Mouse (Mus musculus) telencephalon, adult 2 months (tissue): Measurements from ENCODE around the gene Arhgap44.

Experiments used
- DNase-seq: peaks from one replicate; pipeline ENCODE4 v3.0.0-alpha.2; 2011; ENCODE audit warnings: low read depth, low spot score

Arhgap44 gene

DNA sequence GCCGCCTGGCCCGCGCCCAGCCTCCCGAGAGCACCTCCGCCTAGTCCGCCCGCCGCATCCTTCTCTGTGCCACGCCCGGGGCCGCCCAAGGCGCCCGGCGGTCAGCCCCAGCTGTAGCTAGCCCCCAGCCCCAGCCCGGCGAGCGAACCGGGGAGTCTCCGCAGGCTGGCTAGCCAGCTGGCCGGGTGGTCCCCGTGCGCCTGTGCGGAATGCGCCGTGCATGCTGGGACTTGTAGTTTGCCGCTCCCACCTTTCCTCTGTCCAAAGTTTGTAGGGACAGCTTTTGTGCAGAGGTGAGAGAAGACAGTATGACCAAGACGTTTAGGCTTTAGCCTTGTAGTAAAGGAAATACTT is at the start of gene Arhgap44:
Arhgap44 (minus strand) TSS at position 195 of the 354 bp plus-strand sequence.
- peak; percentile 34 for DNase-seq

DNA sequence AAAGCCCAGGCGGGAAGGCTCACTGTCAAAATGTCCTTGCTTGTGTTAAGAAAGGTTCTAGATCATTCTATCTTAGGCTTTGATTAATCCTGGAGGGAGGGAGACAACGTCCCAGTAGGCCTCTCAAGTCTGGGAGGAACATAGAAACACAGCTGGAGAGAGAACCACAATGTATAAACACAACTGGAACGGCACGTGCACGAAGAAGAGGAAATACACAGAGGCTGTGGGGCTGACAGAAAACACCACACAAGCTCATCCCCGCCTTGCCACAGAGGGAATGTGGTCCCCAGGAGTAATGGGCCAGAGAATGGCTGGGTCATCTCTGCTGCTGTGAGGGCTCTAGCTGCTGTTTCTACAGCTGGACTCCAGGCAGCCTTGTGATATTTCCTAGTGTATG is 48.9 kb upstream of the Arhgap44 start:
- DNase-seq: no peak

DNA sequence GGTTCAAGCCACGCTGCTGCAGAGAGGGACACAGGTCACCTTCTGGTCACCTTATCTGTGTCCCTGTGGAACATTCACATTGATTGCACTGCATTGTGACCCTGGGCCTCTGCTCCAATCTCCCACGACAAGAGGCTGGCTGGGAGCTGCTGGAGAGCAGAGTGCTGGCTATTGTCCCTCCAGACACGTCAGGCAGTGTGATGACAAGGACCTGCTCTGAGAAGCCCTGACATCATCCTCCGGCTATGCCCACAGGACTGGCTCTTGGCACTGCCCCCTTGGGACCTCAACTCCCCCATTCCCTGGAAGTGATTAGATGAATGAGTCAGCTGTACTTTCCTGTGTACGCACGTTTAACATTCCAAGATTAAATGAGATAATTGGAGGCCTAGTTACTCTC is 46.7 kb upstream of the Arhgap44 start:
- no peak for DNase-seq

DNA sequence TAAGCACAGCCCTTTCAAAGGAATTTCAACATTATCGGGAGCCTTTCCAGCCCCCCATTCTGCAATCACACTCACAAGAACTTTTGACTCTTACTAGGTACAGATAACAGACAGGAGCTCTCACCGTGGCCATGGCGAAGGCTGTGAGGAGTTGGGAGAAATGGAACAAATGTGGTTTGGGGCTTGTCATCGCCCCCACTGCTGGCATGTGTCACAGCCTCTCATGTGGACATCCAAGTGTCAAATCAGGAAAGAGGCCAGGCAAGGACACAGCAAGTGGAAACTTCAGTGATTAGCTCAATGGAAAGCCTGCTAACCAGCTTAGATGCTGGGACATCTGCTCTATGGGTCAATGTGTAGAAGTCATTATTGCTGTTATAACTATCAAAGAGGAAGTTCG is 42.5 kb upstream of the Arhgap44 start:
- no peak for DNase-seq

DNA sequence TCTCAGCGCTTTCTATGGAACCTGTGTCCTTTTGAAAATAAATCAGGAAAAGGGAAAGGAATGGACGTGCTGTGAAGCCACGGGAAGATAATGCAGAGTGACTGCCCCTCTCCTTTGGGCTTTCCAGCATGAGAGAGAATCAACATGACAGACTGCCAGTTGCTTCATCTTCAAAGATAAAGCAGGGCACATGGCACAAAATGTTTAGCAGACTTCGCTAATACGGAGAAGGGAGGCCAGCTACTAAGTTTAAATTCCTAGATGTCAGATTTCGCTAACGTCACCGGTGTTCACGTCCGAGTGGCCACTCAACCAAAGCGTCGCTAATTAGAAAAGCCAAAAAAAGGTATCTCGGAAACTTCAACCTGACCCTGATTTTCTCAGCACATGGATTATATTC is 41.9 kb upstream of the Arhgap44 start:
- no peak for DNase-seq

DNA sequence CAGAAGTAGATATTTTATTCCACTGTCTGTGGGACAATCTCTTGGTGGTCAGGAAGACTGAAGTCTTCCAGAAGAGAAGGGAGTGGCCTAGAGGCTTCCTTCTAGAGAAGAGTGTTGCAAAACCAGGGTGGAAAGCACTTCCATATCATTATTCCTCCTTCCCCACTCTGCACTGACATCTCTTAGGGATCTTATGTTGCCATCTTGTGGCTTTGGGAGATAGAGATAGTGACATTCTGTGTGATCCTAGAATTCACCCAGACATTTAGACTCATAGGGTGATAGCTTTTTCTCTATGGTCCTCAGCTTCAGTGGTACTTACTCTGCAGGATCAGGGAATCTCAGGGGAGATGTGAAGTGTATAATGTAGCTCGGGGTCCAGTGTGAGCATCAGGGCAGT is 40.3 kb upstream of the Arhgap44 start:
- DNase-seq: no peak

DNA sequence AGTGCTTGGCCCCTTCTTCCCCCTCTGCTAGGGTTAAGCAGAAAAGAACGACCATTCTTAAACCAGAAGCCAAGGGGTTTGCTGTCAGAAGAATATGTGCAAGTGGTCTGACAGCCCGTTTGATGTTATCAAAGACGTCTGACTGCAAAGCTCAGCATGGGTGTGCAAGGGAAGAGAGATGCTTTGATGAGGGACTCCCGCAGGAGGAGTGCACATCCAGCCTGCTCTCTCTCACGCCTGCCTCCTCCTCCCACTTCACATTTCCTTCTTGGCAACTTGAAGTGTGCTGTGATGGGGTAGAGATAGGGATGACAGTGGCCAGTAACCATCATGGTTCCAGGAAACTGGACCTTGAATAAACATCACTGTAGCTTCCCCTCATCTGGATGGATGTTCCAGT is 39.5 kb upstream of the Arhgap44 start:
- DNase-seq: no peak

DNA sequence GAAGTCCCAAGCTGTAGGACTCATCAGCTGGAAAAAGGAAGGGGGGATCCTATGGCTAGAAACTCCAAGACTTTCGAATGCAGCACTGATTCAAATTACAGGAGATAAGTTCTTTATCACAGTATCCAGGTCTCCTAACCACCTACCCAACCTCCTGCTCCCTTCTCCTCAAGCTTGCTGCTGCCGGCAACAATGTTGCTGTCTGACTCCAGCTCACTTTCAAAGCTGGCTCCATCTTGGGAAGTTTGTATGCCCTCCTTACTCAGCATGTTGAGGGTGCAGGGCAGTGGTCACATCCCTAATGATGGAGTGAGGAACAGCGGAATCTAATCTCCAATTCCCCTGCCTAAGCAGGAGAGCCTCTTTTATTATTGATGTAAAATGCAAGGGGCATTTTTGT is 35.3 kb upstream of the Arhgap44 start:
- no peak for DNase-seq

DNA sequence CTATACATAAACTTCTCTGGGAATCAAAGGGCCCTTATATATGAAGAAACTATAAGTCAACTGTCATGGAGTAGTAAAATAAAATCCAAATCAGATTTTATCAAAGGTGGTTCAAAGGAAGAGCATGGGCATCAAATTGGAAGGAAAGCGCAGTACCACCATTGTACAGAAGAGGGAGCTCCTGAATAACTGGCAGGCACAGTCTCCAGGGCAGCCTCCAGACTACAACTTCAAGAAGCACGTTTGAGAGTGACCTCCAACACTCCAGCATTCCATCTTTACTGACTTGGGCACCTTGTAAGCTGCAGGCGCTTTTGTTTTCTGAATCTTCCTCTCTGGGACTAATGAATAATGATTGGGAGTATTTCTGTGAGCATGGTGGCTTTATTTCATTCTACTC is 34.5 kb upstream of the Arhgap44 start:
- peak; percentile 47 for DNase-seq

DNA sequence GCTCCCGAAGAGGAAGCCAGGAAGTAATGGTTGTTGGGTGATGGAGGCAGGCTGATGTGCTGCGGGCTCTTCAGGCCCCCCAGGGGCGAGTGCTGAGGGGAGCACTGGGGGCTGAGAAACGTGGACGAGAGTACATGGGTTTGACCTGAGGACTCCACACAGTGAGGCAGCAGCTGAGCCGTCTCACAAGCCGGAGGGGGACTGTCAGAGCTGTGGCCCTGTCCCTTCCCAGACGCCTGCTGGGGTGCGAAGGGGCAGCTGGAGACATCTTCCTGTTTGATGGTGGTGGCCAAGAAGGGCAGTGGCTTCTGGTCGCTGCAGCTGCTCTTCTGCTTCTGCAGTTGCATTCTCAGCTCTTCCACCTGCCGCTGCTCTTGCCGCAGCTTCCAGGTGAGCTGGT is 24.2 kb upstream of the Arhgap44 start:
- DNase-seq: no peak

DNA sequence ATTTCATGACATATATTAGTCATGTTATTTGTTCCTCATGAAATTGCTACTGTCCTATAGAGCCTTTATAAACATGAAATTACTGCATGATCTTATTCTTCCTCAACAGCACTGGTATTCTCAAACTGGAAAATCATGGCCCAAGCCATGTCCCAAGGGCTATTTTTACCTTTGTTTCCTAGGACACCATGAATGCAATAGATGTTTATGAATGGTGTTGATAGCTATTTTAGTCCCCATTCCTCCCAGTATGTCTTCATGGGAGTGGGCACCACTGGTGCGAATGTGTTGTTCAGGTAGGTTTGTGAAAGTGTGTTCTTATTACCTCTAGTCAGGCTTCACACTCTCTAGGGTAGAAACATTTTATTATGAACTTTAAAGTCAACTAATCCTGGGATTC is 22.4 kb upstream of the Arhgap44 start:
- DNase-seq: no peak

DNA sequence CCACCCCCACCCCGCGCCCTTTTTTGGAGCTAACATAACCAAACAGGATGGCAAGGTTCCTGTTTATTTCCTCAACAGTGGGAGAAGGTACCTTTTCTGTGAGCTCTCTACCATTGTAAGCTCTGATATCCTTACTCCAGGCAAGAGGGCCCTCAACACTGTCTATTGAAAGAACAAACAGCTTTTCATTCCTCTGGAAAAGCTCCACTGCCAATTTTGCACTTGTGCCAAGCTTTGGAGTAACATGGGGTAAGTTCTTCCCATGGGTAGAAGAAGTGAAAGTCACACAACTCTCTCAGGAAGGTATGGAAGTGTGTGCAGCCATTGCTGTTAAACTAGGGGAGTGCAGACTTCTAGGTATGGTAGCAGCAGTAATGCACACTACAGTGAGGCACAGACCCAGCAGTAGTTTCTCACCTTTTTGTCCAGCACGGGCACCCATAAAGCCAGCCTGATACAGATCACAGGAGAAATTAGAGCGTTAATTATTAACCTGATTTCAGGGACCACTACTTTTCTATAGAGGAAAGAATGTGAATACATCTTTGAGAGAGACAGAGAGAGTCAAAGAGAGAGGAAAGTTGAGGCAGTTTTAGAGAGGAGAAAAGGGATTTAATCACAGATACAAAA is 7.5 kb upstream of the Arhgap44 start:
- DNase-seq: no peak

DNA sequence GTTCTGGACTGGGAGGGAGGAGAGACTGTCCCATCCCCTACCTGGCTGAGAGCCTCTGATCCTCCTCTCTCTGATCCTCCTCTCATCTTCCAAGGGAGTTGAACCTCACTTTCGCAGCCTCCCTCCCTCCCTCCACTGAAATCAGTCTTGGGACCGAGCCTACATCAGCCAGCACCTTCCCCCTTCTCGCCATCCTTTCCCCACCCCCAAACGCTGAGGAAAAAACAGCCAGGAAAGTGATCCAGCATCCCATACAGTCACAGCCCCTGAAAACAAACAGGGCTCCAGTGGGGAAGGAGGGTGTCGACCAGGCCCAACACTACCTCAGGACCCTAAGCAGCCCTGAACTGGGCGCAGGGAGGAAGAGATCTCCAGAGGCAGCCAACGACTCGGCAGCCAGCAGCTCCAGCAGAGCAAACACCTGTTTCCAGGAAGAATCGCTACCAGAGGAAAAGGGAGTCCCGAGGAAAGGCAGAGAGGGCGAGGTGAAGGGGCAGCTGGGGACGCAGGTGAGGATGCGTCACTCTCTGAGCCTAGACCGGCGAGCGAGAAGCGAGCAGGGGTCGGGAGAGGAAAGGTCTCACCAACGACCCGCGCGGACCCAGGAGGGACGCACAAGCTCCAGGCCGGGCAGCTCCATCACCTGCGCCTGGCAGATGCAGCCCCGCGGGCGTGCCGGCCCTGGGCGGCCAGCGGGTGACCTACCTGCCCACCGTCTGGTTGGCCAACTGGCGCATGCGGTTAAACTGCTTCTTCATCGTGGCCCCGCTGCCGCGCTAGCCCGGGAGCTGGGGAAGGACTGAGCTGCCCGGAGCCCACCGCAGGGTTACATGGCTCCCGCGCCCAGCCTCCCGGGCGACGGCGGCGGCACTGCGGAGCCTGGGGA is 637 bp downstream of the Arhgap44 start:
- DNase-seq: peak; percentile 18

DNA sequence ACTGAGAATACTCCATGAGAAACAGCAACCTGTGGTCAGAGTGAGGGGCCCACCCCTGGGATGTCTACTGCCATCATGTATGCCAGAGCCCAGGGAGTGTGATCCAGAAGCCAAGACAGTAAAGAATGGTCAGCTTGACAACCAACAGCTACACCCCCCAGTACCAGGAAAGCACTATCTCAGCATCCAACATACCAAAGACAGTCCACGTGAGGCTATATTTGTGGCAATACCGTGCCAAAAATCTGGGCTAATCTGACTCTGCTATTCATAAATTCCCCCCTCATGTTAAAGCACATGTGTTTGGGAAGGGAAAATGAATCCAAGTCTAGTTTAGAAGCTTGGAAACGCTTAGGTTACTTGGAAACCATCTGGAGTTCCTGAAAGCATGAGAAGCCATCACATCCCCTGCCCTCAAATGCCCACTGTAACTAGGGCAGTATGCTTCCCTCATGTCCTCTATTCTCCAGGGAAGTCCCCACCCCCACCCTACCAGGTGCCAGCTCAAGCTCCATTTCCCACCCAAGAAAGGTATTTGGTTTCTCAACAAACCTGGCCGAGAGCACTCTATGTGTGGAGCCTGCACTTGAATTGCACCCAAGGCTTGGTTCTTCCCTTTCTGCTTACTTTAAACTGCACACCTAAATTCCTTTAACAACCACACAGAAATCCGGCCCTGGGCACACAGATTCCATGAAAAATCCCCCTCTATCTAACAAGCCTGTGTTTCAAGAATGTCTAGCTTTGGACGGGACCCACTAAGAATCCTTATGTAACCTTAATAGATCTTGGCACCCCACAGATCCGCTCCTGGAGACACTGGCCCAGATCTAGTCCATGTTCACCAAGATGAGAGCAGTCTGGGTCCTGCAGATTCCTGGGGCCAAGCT is 1.5 kb downstream of the Arhgap44 start:
- DNase-seq: peak; percentile 61

DNA sequence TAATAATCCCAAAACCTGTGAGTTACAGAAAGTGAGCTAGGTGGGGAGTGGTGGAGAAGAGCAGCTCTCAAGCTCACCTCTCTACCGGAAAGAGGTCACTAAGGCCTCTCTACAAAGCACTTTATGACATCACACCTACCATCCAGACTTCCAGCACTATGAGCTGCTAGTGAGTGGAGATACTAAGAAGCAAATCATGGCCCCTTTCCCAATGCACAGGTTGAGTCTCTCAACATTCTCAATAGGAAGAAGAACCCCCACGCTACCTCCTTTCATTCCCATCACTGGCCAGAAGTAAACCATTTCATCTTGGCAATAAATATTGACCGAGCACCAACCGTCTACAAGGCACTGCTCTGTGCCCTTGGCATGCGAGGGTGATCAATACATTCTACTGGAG is 3.0 kb downstream of the Arhgap44 start, which contains the start of gene 1700086D15Rik:
1700086D15Rik (minus strand) TSS at position 101 of the 400 bp plus-strand sequence.
- no peak for DNase-seq

DNA sequence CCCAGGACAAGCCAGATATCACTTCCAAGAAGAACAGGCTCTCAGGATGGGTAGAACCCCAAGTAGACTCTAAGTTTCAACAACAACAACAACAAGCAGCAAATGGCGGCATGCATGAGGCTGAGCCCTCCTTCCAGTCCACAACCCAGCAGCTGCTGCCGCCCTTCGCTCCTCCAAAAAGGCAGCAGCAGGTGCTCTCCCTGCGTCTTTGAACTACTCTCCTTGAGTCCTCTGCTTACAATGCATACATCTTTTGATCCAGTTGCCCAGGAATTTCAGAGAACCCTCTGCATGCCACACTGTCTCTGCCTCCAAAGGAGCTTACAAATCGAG is 4.1 kb downstream of the Arhgap44 start:
- no peak for DNase-seq

DNA sequence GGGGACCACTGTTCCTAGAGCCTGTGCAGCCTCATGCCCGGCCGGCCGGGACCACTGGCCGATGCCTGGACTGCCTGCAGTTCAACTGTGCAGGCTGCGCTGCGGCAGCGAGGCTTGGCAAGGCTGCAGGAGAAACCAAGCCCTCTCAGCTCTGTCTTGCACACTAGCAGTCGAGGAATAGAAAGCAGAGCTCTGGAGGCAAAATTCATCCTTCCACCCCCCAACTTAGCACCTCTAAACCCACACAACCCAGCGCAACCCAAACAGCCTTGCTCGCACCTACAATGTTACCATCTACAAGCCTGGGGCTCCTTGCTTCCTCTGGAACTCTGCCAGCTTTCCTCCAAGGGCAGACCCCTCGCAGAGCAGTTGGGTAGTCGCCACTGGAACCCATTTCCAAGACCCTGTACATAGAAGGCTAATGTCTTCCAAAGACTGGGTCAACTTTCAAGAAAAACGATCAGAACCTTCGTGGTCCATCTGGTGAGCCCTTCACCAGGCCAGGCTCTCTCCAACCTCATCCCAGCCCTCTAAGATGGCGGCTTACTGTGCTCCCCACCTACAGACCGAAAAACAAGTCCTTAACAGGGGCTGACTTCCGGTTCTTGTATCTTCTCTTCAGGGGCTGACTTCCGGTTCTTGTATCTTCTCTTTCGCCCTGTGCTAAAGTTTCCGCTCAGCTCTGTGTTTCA is 4.6 kb downstream of the Arhgap44 start:
- DNase-seq: peak; percentile 46

DNA sequence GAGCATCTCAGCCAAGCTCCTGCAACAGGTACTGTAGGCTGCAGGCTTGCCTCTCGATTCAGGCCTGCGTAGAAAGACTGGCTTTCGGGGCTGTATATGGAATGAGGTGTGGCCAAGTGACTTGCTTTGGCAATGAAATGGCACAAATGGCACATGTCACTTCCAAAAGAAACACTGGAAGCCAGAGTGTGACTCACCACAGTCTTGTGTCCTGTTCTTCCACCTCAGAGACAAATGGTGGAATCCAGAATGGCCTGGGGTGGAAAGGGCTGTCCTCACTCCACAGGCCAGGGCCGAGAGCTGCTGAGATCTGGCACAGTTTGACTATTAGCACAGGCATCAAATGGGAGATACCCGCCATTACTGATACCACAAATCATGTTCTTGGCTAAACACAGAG is 9.8 kb downstream of the Arhgap44 start:
- DNase-seq: no peak

DNA sequence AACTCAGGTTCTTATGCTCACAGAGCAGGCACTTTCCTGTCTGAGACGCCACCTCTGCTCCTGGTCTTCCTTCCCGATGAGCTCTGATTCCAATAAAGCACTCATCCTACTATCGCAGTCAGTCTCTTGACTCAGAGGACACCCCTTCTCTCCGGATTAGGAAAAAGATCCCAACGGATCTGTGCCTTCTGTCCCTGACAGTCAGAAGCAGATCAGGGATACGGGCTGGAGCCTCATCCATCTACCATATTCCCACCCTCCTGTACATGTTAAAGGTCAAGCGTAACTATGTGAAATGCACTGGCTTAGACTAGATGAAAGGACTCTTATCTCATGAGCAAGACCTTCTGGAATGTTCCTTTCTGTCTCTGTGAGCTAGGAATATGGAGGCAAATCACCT is 14.3 kb downstream of the Arhgap44 start:
- no peak for DNase-seq

DNA sequence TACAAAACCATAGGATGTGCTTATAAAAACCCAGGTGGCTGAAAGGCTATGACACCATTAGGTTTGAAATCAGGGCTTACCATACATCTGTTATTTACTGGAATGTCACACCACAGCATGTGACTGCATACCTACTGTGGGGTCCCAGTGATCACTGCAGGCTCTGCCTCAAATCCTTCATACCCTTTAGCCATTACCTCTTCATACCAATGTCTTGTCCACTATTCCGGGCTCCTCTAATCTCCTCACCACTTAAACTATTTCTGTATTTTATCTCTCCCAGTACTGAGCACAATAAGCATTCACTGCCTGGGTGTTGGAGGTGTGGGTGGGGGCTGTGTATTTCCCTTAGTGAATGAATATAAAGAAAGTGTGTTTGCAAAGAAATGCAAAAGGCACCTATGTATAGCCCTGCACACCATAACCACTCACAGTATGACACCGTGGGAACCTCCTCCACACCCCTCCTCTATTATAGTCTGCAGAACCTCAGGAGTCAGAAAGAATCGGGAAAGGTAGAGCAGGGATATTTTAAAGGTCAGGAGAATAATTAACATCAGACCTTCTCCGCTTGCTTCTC is 19.8 kb downstream of the Arhgap44 start:
- no peak for DNase-seq

DNA sequence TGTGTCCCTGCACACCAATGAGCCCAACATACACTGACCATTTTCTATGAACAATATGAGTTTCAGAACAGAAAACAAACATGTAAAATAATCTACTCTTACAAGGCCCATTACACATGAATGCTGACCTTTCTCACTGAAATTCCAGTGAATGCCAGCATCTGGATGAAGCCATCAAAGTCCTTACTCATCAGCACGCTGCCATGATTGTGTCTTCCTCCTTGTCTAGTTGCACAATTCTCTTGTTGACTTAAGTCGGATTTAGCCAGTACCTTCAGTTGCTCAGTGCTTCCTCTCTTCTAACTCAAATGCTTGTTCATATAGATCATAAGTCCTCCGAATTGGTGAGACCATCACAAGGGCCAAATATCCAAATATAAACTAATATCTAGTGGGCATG is 23.7 kb downstream of the Arhgap44 start:
- no peak for DNase-seq
